Mouse (Mus musculus) embryo, embryonic 10.5 days (tissue): ENCODE results near the gene Galns.

Source experiments
- DNase-seq: peaks from one replicate; pipeline ENCODE4 v3.0.0-alpha.2; 2015; ENCODE audit warnings: low spot score

The Galns gene

DNA sequence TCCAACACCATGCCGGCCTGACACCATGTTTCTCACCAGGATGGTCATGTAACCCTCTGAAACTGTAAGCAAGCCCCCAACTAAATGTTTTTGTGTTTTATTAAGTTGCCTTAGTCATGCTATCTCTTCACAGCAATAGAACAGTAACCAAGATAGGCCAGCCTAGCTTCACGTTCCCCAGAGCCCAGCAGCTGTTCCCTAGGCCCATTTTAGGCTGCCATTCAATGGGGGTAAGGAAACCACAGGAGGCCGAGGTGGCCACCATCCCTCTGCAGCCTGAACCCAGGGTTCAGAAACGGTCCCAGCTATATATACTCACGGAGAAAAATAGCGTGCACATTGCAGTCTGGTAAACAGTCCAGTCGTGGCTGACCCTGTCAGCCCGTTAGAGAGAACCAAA lies 67.1 kb downstream of the Galns start:
- DNase-seq = no peak

- no peak for DNase-seq
These were observed 72.8 kb downstream of the Galns start for GRCm38 (mm10) chr8:122538310-122539076.

GRCm38 (mm10) chr8:122537812-122538211 lies 73.5 kb downstream of the Galns start:
- DNase-seq = no peak

DNA sequence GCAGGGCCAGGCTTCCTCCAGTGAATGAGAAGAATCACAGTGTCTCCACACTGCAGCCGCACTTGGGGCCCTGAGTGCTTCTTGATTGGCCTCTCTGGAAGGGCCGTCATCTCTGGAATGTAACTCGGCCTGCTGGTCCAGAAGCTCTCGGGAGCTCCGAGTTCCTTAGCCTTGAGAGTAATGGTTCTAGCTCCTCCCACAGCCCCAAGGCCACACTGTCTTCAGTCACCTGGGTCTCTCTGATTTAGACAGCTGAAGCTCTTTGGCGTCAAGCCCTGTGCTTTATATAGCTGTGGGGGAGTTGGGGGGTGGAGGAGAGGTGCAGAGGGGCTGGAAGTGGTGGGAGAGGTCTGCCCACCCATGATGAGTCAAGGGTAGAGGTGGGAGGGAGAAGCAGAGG lies 74.2 kb downstream of the Galns start:
- no peak for DNase-seq

- no peak for DNase-seq
These were observed 80.0 kb downstream of the Galns start for GRCm38 (mm10) chr8:122531312-122531711.

- no peak for DNase-seq
These were observed 82.1 kb downstream of the Galns start for GRCm38 (mm10) chr8:122529159-122529558.
